Mouse (Mus musculus): ENCODE measurements around the gene Iqch. TPM values are rescaled to one million over a fixed set of nuclear protein-coding genes. Genes with fewer than 3 reads are reported as not detected.
A peak's percentile ranks its signal among the peaks of the same experiment; 100 is the strongest.

Gene Iqch
- polyA plus RNA-seq, 1 experiment from 2014 or later, result 0.34 TPM

- Histone ChIP-seq H3K4me2 (no peak overlapping the region), H3K27ac (no peak overlapping the region), H3K4me1 (replicated peaks) (no peaks in the 10 kb centered on the region), H3K4me3 (no peak overlapping the region), H3K9me3 (no peaks in the 10 kb centered on the region), H3K36me3 (no peaks in the 10 kb centered on the region), H3K9ac (no peak overlapping the region), H3K27me3 (peaks cover 8% of the 10 kb centered on the region)
- ATAC-seq (ENCODE audit: low FRiP score), result no peak
- WGBS, result 81% methylated on average over 8 of the region's 8 CpGs
These were observed 95.2 kb downstream of the Iqch start for GRCm38 (mm10) chr9:63507110-63507509.

- Histone ChIP-seq H3K27me3 (peaks cover 10% of the 10 kb centered on the region), H3K27ac (no peak overlapping the region), H3K36me3 (no peaks in the 10 kb centered on the region), H3K4me1 (replicated peaks) (no peaks in the 10 kb centered on the region), H3K9ac (no peak overlapping the region), H3K9me3 (no peaks in the 10 kb centered on the region), H3K4me2 (no peak overlapping the region), H3K4me3 (no peak overlapping the region)
- no peak for ATAC-seq (ENCODE audit: low FRiP score)
- WGBS, result 83% methylated on average over 2 of the region's 2 CpGs
These were observed 98.4 kb downstream of the Iqch start for GRCm38 (mm10) chr9:63503890-63504289.

GRCm38 (mm10) chr9:63501516-63501915 lies 100.8 kb downstream of the Iqch start:
- Histone ChIP-seq H3K4me3 (no peak overlapping the region), H3K4me2 (no peak overlapping the region), H3K27ac (no peak overlapping the region), H3K36me3 (no peaks in the 10 kb centered on the region), H3K27me3 (peaks cover 6% of the 10 kb centered on the region; the same call in 1 of the 2 replicates), H3K9ac (no peak overlapping the region), H3K9me3 (no peaks in the 10 kb centered on the region), H3K4me1 (replicated peaks) (no peaks in the 10 kb centered on the region)
- WGBS, result 100% methylated on average over 1 of the region's 1 CpGs
- ATAC-seq (ENCODE audit: low FRiP score), result no peak

DNA sequence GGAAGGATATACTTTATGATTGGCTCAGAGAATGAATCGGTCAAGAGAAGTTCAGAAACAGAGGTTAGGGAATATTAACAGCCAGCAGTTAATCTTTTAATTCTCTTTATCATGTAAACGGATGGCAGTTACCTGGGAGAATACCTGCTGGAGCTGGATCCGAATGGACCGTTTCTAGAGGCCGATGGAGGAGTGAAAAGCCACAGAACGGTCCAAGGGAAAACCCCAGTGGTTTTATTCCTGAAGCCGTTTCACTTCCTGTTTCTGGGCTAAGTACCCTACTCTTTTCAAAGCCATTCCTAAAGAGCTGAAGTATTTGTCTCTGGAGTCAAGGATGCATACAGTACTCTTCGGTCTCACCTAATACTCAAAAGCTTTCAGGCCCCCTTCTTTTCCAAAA lies 102.4 kb downstream of the Iqch start:
- WGBS, result 87% methylated on average over 8 of the region's 8 CpGs
- Histone ChIP-seq H3K36me3 (no peaks in the 10 kb centered on the region), H3K9me3 (no peaks in the 10 kb centered on the region), H3K4me2 (no peak overlapping the region), H3K4me1 (replicated peaks) (no peaks in the 10 kb centered on the region), H3K27ac (no peak overlapping the region), H3K27me3 (peaks cover 11% of the 10 kb centered on the region; the same call in 1 of the 2 replicates), H3K9ac (no peak overlapping the region), H3K4me3 (no peak overlapping the region)
- ATAC-seq (ENCODE audit: low FRiP score), result no peak

GRCm38 (mm10) chr9:63495786-63496185 lies 106.5 kb downstream of the Iqch start:
- Histone ChIP-seq H3K27me3 (peaks cover 9% of the 10 kb centered on the region; the same call in 1 of the 2 replicates), H3K9me3 (no peaks in the 10 kb centered on the region), H3K4me2 (no peak overlapping the region), H3K27ac (no peak overlapping the region), H3K4me1 (replicated peaks) (peaks cover 12% of the 10 kb centered on the region), H3K9ac (no peak overlapping the region), H3K36me3 (no peaks in the 10 kb centered on the region), H3K4me3 (no peak overlapping the region)
- ATAC-seq (ENCODE audit: low FRiP score), result no peak
- WGBS, result 90% methylated on average over 2 of the region's 2 CpGs

DNA sequence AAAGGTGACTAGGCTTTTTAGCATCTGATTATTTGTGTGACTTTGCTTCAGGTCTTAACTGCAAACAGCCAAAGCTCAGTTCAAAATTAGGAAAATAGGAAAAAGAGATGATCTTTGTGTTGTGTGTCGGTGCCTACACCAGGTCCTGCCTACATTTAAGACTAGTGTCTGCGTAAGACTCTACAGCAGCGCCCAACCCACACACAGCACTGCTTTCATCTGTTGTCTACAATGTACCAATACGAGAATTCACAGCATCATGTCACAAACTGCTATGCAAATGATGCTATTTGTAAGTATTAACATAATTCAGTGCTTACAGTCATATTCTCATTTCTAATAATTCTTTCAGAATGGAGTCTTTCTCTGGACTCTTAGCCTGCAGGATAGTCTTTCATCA lies 108.5 kb downstream of the Iqch start:
- no peaks in the 10 kb centered on the region for H3K9me3 ChIP-seq
- H3K4me2 ChIP-seq, result no peak overlapping the region
- no peak overlapping the region for H3K9ac ChIP-seq
- no peak overlapping the region for H3K4me3 ChIP-seq
- no peak overlapping the region for H3K27ac ChIP-seq
- H3K27me3 ChIP-seq, result peaks cover 5% of the 10 kb centered on the region; the same call in 1 of the 2 replicates
- H3K4me1 ChIP-seq (replicated peaks), result peaks cover 30% of the 10 kb centered on the region
- no peaks in the 10 kb centered on the region for H3K36me3 ChIP-seq
- 87% methylated on average over 4 of the region's 4 CpGs for WGBS
- no peak for ATAC-seq (ENCODE audit: low FRiP score)

DNA sequence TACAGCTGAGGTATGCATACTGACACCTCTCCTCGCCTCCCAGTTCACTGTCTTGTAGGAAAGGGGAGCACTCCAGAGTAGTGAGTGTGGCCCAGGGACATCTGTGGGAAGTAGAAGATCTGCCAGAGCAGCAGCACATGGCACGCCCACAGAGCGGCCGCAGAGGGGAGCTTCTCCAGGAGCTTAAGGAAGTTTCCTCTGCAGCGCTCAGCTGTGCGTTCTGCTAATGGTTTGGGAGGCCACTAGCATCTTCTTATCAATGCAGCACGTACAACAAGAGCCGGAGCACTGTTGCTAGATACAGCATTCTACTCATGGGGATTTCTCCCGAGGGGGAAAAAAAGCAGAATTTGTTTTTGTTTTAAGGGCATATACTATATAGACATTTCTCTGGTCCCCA lies 110.0 kb downstream of the Iqch start:
- no peak for ATAC-seq (ENCODE audit: low FRiP score)

GRCm38 (mm10) chr9:63490521-63491307 lies 111.6 kb downstream of the Iqch start:
- Histone ChIP-seq H3K27me3 (peaks cover 4% of the 10 kb centered on the region), H3K36me3 (no peaks in the 10 kb centered on the region), H3K4me2 (peak overlapping the region; percentile 17; the same call in 1 of the 2 replicates), H3K4me3 (no peak overlapping the region), H3K27ac (peak overlapping the region; percentile 73), H3K9me3 (no peaks in the 10 kb centered on the region), H3K4me1 (replicated peaks) (peaks cover 30% of the 10 kb centered on the region), H3K9ac (0 out of 2 replicates have a peak overlapping the region, but pooled peaks have one; percentile 14)
- WGBS, result 40% methylated on average over 12 of the region's 12 CpGs
- peak; percentile 61; the same call in 1 of the 2 replicates for ATAC-seq (ENCODE audit: low FRiP score)

More for the DNA sequence above, 110.0 kb downstream of the Iqch start:
- no peak overlapping the region for H3K27ac ChIP-seq
- 31% methylated on average over 9 of the region's 9 CpGs for WGBS
- H3K4me3 ChIP-seq, result no peak overlapping the region
- no peak overlapping the region for H3K4me2 ChIP-seq
- peaks cover 8% of the 10 kb centered on the region for H3K27me3 ChIP-seq
- H3K4me1 ChIP-seq (replicated peaks), result peaks cover 30% of the 10 kb centered on the region
- no peaks in the 10 kb centered on the region for H3K36me3 ChIP-seq
- no peaks in the 10 kb centered on the region for H3K9me3 ChIP-seq
- H3K9ac ChIP-seq, result no peak overlapping the region

DNA sequence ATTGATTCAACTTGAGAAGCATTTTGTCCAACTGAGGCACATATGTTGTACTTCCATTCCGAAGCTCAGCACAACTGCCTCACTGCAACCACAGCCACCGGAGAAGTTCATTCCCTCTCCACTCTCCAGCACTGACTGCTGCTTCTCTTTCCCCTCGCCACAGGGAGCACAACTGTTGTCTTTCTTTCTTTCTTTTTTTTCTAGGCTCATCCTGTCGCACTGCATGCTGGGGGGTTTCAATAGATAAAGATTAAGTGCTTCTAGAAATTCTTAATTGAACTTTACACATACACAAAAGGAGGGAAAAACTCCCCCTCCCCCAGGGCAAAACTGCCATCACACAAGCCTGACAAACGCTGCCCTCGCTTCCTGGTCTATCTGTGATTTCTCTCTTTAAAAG lies 113.1 kb downstream of the Iqch start:
- 43% methylated on average over 6 of the region's 6 CpGs for WGBS
- no peak overlapping the region for H3K4me2 ChIP-seq
- no peak overlapping the region for H3K9ac ChIP-seq
- peaks cover 30% of the 10 kb centered on the region for H3K4me1 ChIP-seq (replicated peaks)
- H3K9me3 ChIP-seq, result no peaks in the 10 kb centered on the region
- H3K27ac ChIP-seq, result no peak overlapping the region
- peaks cover 3% of the 10 kb centered on the region for H3K27me3 ChIP-seq
- no peak for ATAC-seq (ENCODE audit: low FRiP score)
- H3K36me3 ChIP-seq, result no peaks in the 10 kb centered on the region
- no peak overlapping the region for H3K4me3 ChIP-seq

- no peak for ATAC-seq (ENCODE audit: low FRiP score)
- 86% methylated on average over 3 of the region's 3 CpGs for WGBS
These were observed 136.7 kb downstream of the Iqch start for GRCm38 (mm10) chr9:63465561-63465960.

GRCm38 (mm10) chr9:63462296-63462695 lies 140.0 kb downstream of the Iqch start:
- Histone ChIP-seq H3K9me3 (no peaks in the 10 kb centered on the region), H3K4me1 (replicated peaks) (no peaks in the 10 kb centered on the region), H3K4me3 (no peak overlapping the region), H3K27me3 (no peaks in the 10 kb centered on the region), H3K9ac (no peak overlapping the region), H3K4me2 (no peak overlapping the region), H3K27ac (no peak overlapping the region), H3K36me3 (no peaks in the 10 kb centered on the region)
- ATAC-seq (ENCODE audit: low FRiP score), result no peak
- 69% methylated on average over 2 of the region's 2 CpGs for WGBS

More at GRCm38 (mm10) chr9:63465561-63465960, 136.7 kb downstream of the Iqch start:
- H3K9ac ChIP-seq, result no peak overlapping the region
- H3K4me1 ChIP-seq (replicated peaks), result no peaks in the 10 kb centered on the region
- H3K36me3 ChIP-seq, result no peaks in the 10 kb centered on the region
- no peak overlapping the region for H3K4me2 ChIP-seq
- H3K27ac ChIP-seq, result no peak overlapping the region
- H3K27me3 ChIP-seq, result no peaks in the 10 kb centered on the region
- H3K4me3 ChIP-seq, result no peak overlapping the region
- no peaks in the 10 kb centered on the region for H3K9me3 ChIP-seq

GRCm38 (mm10) chr9:63456401-63456800 lies 145.9 kb downstream of the Iqch start:
- Histone ChIP-seq H3K36me3 (no peaks in the 10 kb centered on the region), H3K4me1 (replicated peaks) (0 out of 2 replicates have a peak, but pooled peaks cover 2% of the 10 kb centered on the region), H3K4me3 (no peak overlapping the region), H3K9me3 (peaks cover 5% of the 10 kb centered on the region; the same call in 1 of the 2 replicates), H3K27ac (no peak overlapping the region), H3K9ac (no peak overlapping the region), H3K4me2 (no peak overlapping the region), H3K27me3 (no peaks in the 10 kb centered on the region)
- no peak for ATAC-seq (ENCODE audit: low FRiP score)

- Histone ChIP-seq H3K4me1 (replicated peaks) (peaks cover 12% of the 10 kb centered on the region), H3K27me3 (no peaks in the 10 kb centered on the region), H3K9me3 (peaks cover 5% of the 10 kb centered on the region; the same call in 1 of the 2 replicates), H3K4me2 (no peak overlapping the region), H3K4me3 (no peak overlapping the region), H3K9ac (no peak overlapping the region), H3K36me3 (no peaks in the 10 kb centered on the region), H3K27ac (no peak overlapping the region)
- no peak for ATAC-seq (ENCODE audit: low FRiP score)
- 71% methylated on average over 5 of the region's 5 CpGs for WGBS
These were observed 148.0 kb downstream of the Iqch start for GRCm38 (mm10) chr9:63454341-63454740.
